In genomic region chr8:122329553-122330239, GRCm38 (mm10) we compare ENCODE assay signal across 11 mouse cellular contexts. TPM values are rescaled to one million over a fixed set of nuclear protein-coding genes. Genes with fewer than 3 reads are reported as not detected.
DNase-seq lines count a peak whose midpoint lies in the region; ATAC-seq lines count a peak whose summit lies in the region.
"Had no signal": no experiment of that assay in that cellular context is flagged by ENCODE, and none has a peak within 500 bp of the region (broad histone marks: within the 10 kb centered on the region; RNA-seq: fewer than 3 reads in every experiment).

No protein-coding gene starts in this region.

- H3K4me3 ChIP-seq in heart, embryonic 16.5 days (ENCODE audit: low read length) = no peak overlapping the region
- H3K4me3 ChIP-seq in forebrain, embryonic 16.5 days (replicated peaks; ENCODE audit: low read length) = no peak overlapping the region
- no peak overlapping the region for H3K4me3 ChIP-seq in liver, embryonic 11.5 days (ENCODE audit: low read depth, low read length)
- H3K4me3 ChIP-seq in neural tube, embryonic 14.5 days (ENCODE audit: low read depth, low read length) = no peak overlapping the region

- H3K27ac ChIP-seq in heart, embryonic 16.5 days (ENCODE audit: low read length) = peak overlapping the region; percentile 84
- H3K27ac ChIP-seq in forebrain, embryonic 16.5 days (ENCODE audit: low read length) = no peak overlapping the region
- H3K27ac ChIP-seq in liver, embryonic 11.5 days (ENCODE audit: low read depth, low read length) = peak overlapping the region; percentile 85
- peak overlapping the region; percentile 39; the same call in 1 of the 2 replicates for H3K27ac ChIP-seq in neural tube, embryonic 14.5 days (ENCODE audit: low read depth, low read length)

- no peaks in the 10 kb centered on the region for H3K9me3 ChIP-seq in heart, embryonic 16.5 days (replicated peaks; ENCODE audit: control insufficient read depth, low read length)
- H3K9me3 ChIP-seq in forebrain, embryonic 16.5 days (ENCODE audit: control insufficient read depth, low read length) = no peaks in the 10 kb centered on the region
- H3K9me3 ChIP-seq in liver, embryonic 11.5 days (ENCODE audit: control insufficient read depth, low read length) = no peaks in the 10 kb centered on the region
- no peaks in the 10 kb centered on the region for H3K9me3 ChIP-seq in neural tube, embryonic 14.5 days (ENCODE audit: control insufficient read depth, low read length)

- intact Hi-C loops in heart, postnatal 25 days (cut with DNase I) = loop anchor here (2.0 to 10.0 kb wide), 2 partner anchors 13 to 355 kb away; no protein-coding TSS in a partner anchor

- no peaks in the 10 kb centered on the region for H3K27me3 ChIP-seq in heart, embryonic 16.5 days (ENCODE audit: control insufficient read depth, insufficient read depth, low read length)
- H3K27me3 ChIP-seq in forebrain, embryonic 16.5 days (replicated peaks; ENCODE audit: control insufficient read depth, insufficient read depth, low read length) = 0 out of 2 replicates have a peak, but pooled peaks cover 5% of the 10 kb centered on the region
- no peaks in the 10 kb centered on the region for H3K27me3 ChIP-seq in liver, embryonic 11.5 days (replicated peaks; ENCODE audit: control insufficient read depth, insufficient read depth, low read length)
- peaks cover under 1% of the 10 kb centered on the region for H3K27me3 ChIP-seq in neural tube, embryonic 14.5 days (ENCODE audit: control insufficient read depth, insufficient read depth, low read length)

- no peak overlapping the region for H3K4me2 ChIP-seq in heart, embryonic 16.5 days (ENCODE audit: low read depth, low read length)
- no peak overlapping the region for H3K4me2 ChIP-seq in forebrain, embryonic 16.5 days (ENCODE audit: low read length)
- peak overlapping the region; percentile 36 for H3K4me2 ChIP-seq in liver, embryonic 11.5 days
- H3K4me2 ChIP-seq in neural tube, embryonic 14.5 days (ENCODE audit: low read depth, low read length) = no peak overlapping the region

- 77% methylated on average over 22 of the region's 22 CpGs for WGBS in heart, embryonic 16.5 days
- 63% methylated on average over 22 of the region's 22 CpGs for WGBS in forebrain, embryonic 16.5 days
- 60% methylated on average over 22 of the region's 22 CpGs for WGBS in liver, embryonic 11.5 days
- 46% methylated on average over 22 of the region's 22 CpGs for WGBS in neural tube, embryonic 14.5 days

- H3K4me1 ChIP-seq in heart, embryonic 16.5 days (ENCODE audit: control insufficient read depth, insufficient read depth, low read length) = peaks cover 45% of the 10 kb centered on the region
- H3K4me1 ChIP-seq in forebrain, embryonic 16.5 days (replicated peaks; ENCODE audit: control insufficient read depth, insufficient read depth, low read length) = peaks cover 14% of the 10 kb centered on the region
- H3K4me1 ChIP-seq in liver, embryonic 11.5 days (replicated peaks; ENCODE audit: control insufficient read depth, insufficient read depth, low read length) = peaks cover 76% of the 10 kb centered on the region
- H3K4me1 ChIP-seq in neural tube, embryonic 14.5 days (ENCODE audit: control insufficient read depth, insufficient read depth, low read length) = peaks cover 10% of the 10 kb centered on the region

- ATAC-seq in heart, embryonic 16.5 days (replicated peaks; ENCODE audit: extremely low read depth, insufficient read depth, low FRiP score) = no peak
- ATAC-seq in forebrain, embryonic 16.5 days = peak; percentile 19; the same call in 1 of the 2 replicates
- ATAC-seq in liver, embryonic 11.5 days (replicated peaks; ENCODE audit: low FRiP score) = peak; percentile 18
- no peak for ATAC-seq in neural tube, embryonic 14.5 days (ENCODE audit: low read depth)
- ATAC-seq in cerebellum, adult (ENCODE audit: insufficient number of reproducible peaks, low FRiP score, low TSS enrichment) = no peak

- DNase-seq in heart, postnatal 25 days (ENCODE audit: low spot score) = no peak
- peak; percentile 38 for DNase-seq in liver, embryonic 11.5 days (ENCODE audit: low spot score)
- DNase-seq in adrenal gland, postnatal 10 days = no peak
- DNase-seq in testis, postnatal 10 days (ENCODE audit: low spot score) = no peak
- DNase-seq: kidney, postnatal 25 days had no signal

- H3K36me3 ChIP-seq in heart, embryonic 16.5 days (ENCODE audit: control insufficient read depth, insufficient read depth) = peaks cover 7% of the 10 kb centered on the region
- H3K36me3 ChIP-seq in forebrain, embryonic 16.5 days (ENCODE audit: control insufficient read depth, insufficient read depth) = no peaks in the 10 kb centered on the region
- H3K36me3 ChIP-seq in liver, embryonic 11.5 days (ENCODE audit: control insufficient read depth, insufficient read depth, low read length) = peaks cover 64% of the 10 kb centered on the region
- H3K36me3 ChIP-seq in neural tube, embryonic 14.5 days (ENCODE audit: control insufficient read depth, insufficient read depth, low read length) = no peaks in the 10 kb centered on the region

- peak overlapping the region; percentile 37 for H3K9ac ChIP-seq in heart, embryonic 16.5 days (ENCODE audit: low read length)
- no peak overlapping the region for H3K9ac ChIP-seq in forebrain, embryonic 16.5 days (replicated peaks; ENCODE audit: low read depth, low read length)
- peak overlapping the region; percentile 54 for H3K9ac ChIP-seq in liver, embryonic 11.5 days (ENCODE audit: low read depth, low read length)
- no peak overlapping the region for H3K9ac ChIP-seq in neural tube, embryonic 14.5 days (replicated peaks; ENCODE audit: low read depth, low read length)

RNA-seq across cellular contexts. Expression of gene Trhr2, which starts 30.9 kb away (rescaled TPM):
- not detected in 2 replicates for polyA plus RNA-seq in heart, embryonic 16.5 days (2015; fragmentation: Nextera tagmentation; extraction: Ambion mirVana)
- total RNA-seq in heart, postnatal 25 days (2021) = not detected
- polyA plus RNA-seq in forebrain, embryonic 16.5 days (2015; fragmentation: Nextera tagmentation; extraction: Ambion mirVana) = not detected in 2 replicates
- polyA plus RNA-seq in liver, embryonic 11.5 days (2014; fragmentation: Nextera tagmentation; extraction: Ambion mirVana) = not detected in 2 replicates
- not detected in 2 replicates for polyA plus RNA-seq in neural tube, embryonic 14.5 days (2014; fragmentation: Nextera tagmentation; extraction: Ambion mirVana)
- total RNA-seq in adrenal gland, postnatal 10 days (2021) = not detected
- total RNA-seq: adrenal gland, adult 18-20 months had no signal
- polyA plus RNA-seq: lung, embryonic 16.5 days had no signal

RNA-seq across cellular contexts. Expression of gene Zc3h18, which starts 46.7 kb away (rescaled TPM):
- 28.2 and 28.7 TPM in 2 replicates for polyA plus RNA-seq in heart, embryonic 16.5 days (2015; fragmentation: Nextera tagmentation; extraction: Ambion mirVana)
- 10 to 100 TPM; 20.1 to 21.8 TPM for total RNA-seq in heart, postnatal 25 days (2021)
- 44.7 and 47.5 TPM in 2 replicates for polyA plus RNA-seq in forebrain, embryonic 16.5 days (2015; fragmentation: Nextera tagmentation; extraction: Ambion mirVana)
- 41.3 and 44.2 TPM in 2 replicates for polyA plus RNA-seq in liver, embryonic 11.5 days (2014; fragmentation: Nextera tagmentation; extraction: Ambion mirVana)
- polyA plus RNA-seq in neural tube, embryonic 14.5 days (2014; fragmentation: Nextera tagmentation; extraction: Ambion mirVana) = 20.4 and 25.9 TPM in 2 replicates
- 10 to 100 TPM; 36.2 to 37.7 TPM for total RNA-seq in adrenal gland, postnatal 10 days (2021)

RNA-seq across cellular contexts. Expression of gene Zfpm1, which starts 47.8 kb away (rescaled TPM):
- polyA plus RNA-seq in heart, embryonic 16.5 days (2015; fragmentation: Nextera tagmentation; extraction: Ambion mirVana) = 2.9 and 3.1 TPM in 2 replicates
- 10 to 100 TPM; 21.3 to 22.6 TPM for total RNA-seq in heart, postnatal 25 days (2021)
- polyA plus RNA-seq in forebrain, embryonic 16.5 days (2015; fragmentation: Nextera tagmentation; extraction: Ambion mirVana) = 0.41 and 0.65 TPM in 2 replicates
- 22.7 and 26.5 TPM in 2 replicates for polyA plus RNA-seq in liver, embryonic 11.5 days (2014; fragmentation: Nextera tagmentation; extraction: Ambion mirVana)
- 1.2 and 1.4 TPM in 2 replicates for polyA plus RNA-seq in neural tube, embryonic 14.5 days (2014; fragmentation: Nextera tagmentation; extraction: Ambion mirVana)
- total RNA-seq in adrenal gland, postnatal 10 days (2021) = 10 to 100 TPM; 27.2 to 29.0 TPM

Comparison
In these comparisons a context has a peak if more than half of its experiments do, and no peak if none do; other contexts are left out.
1. ATAC-seq: peak in forebrain, embryonic 16.5 days (single experiment) and liver, embryonic 11.5 days (single experiment); none in heart, embryonic 16.5 days (single experiment), neural tube, embryonic 14.5 days (single experiment) and cerebellum, adult (single experiment).
2. H3K9ac ChIP-seq: peak in heart, embryonic 16.5 days (single experiment) and liver, embryonic 11.5 days (single experiment); none in forebrain, embryonic 16.5 days (single experiment) and neural tube, embryonic 14.5 days (single experiment).